Mouse (Mus musculus): Measurements from ENCODE around the gene Rxra. TPM values are rescaled to one million over a fixed set of nuclear protein-coding genes. Genes with fewer than 3 reads are reported as not detected.

Gene Rxra
- total RNA-seq, 2 experiments from 2014 or later = 24.4 to 25.4 TPM

DNA sequence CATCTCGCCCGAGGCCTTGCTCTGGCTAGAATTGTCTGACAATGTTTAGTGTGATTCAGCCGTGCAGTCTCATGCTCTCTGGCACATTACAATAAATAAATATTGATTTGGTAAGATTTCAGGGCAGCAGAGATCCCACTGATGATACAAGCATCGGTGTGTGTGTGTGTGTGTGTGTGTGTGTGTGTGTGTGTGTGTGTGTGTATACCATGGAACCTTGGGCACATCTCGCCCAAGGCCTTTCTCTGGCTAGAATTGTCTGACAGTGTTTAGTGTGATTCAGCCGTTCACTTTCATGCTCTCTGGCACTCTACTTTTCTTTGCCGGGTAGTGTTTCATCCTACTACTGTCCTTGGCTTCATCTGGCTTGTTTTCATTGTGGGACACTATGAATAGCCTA lies 130.5 kb downstream of the Rxra start:
- intact Hi-C loops (cut with DNase I) = no loop called here
- no peak overlapping the region for H3K27ac ChIP-seq
- DNase-seq (ENCODE audit: extremely low spot score in 1 of 2, low spot score in 2 of 2) = no peak
- no peak overlapping the region for H3K4me3 ChIP-seq
- TF ChIP-seq CTCF (IDR thresholded peaks at IDR 0.05) = no peak

DNA sequence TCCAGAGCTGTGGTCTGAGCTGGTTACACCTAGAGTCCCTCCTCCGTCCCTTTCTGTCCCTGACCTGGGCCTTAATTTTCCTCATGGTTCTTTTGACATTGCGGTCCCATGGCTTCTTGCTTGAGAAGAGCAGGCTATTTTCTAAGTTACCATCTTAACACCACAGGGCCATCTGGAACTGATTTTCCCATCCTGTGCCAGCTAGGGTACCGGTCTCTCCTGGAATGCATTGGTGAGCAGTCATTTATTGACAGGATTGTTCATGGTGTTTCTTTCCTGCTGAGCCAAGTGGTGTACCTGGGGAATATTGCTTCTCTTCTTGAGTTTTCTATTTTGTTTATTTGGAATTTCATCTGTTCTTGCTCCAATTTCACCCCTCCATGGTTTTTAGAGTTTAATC lies 131.4 kb downstream of the Rxra start:
- no peak overlapping the region for H3K27ac ChIP-seq
- no peak for TF ChIP-seq CTCF (IDR thresholded peaks at IDR 0.05)
- intact Hi-C loops (cut with DNase I) = no loop called here
- H3K4me3 ChIP-seq = no peak overlapping the region
- DNase-seq (ENCODE audit: extremely low spot score in 1 of 2, low spot score in 2 of 2) = no peak

DNA sequence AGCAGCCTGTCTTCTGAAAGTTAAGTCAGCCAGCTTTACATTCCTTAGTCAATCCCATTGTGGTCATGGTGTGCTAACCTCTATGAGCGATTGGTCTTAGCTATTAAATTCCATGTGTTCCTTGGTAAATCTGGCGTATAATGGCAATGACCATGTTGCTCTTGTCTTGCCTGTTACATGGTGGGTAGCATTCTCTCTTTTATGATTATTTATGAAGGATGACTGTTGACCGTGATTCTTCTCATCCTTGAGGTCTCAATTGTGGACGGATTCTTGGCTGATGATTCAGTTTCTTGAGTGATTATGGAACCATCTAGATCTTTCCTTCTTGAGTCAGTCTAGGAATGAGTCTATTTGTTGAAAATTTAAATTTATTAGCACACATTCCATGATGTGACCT lies 133.7 kb downstream of the Rxra start:
- intact Hi-C loops (cut with DNase I) = loop anchor here (2.0 kb wide), 1 partner anchor 43 kb away; no protein-coding TSS in a partner anchor
- TF ChIP-seq CTCF (IDR thresholded peaks at IDR 0.05) = no peak
- Histone ChIP-seq H3K4me3 (no peak overlapping the region), H3K27ac (no peak overlapping the region)
- no peak for DNase-seq (ENCODE audit: extremely low spot score in 1 of 2, low spot score in 2 of 2)

Other genes starting within 250 kb of the Rxra start
- 10 to 100 TPM; 10.2 to 10.5 TPM for gene Vav2, start 249.4 kb upstream of the Rxra start, total RNA-seq (2021)
- gene Brd3os, start 234.1 kb upstream of the Rxra start, total RNA-seq (2021) = 10 to 100 TPM; 26.7 to 27.6 TPM
- 10 to 100 TPM; 43.6 to 52.2 TPM for gene Brd3, start 168.8 kb upstream of the Rxra start, total RNA-seq (2021)
- gene Wdr5, start 161.3 kb upstream of the Rxra start, total RNA-seq (2021) = 10 to 100 TPM; 26.7 to 27.2 TPM
- gene Col5a1, start 210.0 kb downstream of the Rxra start, total RNA-seq (2021) = 10 to 100 TPM in 1 of 2 experiments, 1 to 10 TPM in 1; 6.9 to 10.1 TPM